In genomic region chr1:167284258-167284836, GRCm38 (mm10) we compare ENCODE assay signal across 8 mouse cellular contexts. TPM values are rescaled to one million over a fixed set of nuclear protein-coding genes. Genes with fewer than 3 reads are reported as not detected.
A peak's percentile ranks its signal among the peaks of the same experiment; 100 is the strongest.
DNase-seq lines count a peak whose midpoint lies in the region; ATAC-seq and TF ChIP-seq lines count a peak whose summit lies in the region.

No protein-coding gene starts in this region.

- TF ChIP-seq CTCF in forebrain, postnatal 0 days (IDR thresholded peaks at IDR 0.05; ENCODE audit: low read depth) = no peak

- H3K27ac ChIP-seq in forebrain, postnatal 0 days (ENCODE audit: low read depth, low read length) = peak overlapping the region; percentile 96
- peak overlapping the region; percentile 92 for H3K27ac ChIP-seq in liver, embryonic 11.5 days (ENCODE audit: low read depth, low read length)
- peak overlapping the region; percentile 96 for H3K27ac ChIP-seq in stomach, embryonic 14.5 days (ENCODE audit: low read length)

- 2% methylated on average over 51 of the region's 73 CpGs for WGBS in forebrain, postnatal 0 days
- WGBS in liver, embryonic 11.5 days = under 1% methylated on average over 73 of the region's 73 CpGs
- under 1% methylated on average over 73 of the region's 73 CpGs for WGBS in stomach, embryonic 14.5 days

- no peaks in the 10 kb centered on the region for H3K36me3 ChIP-seq in forebrain, postnatal 0 days (ENCODE audit: insufficient read depth)
- no peaks in the 10 kb centered on the region for H3K36me3 ChIP-seq in liver, embryonic 11.5 days (ENCODE audit: control insufficient read depth, insufficient read depth, low read length)
- H3K36me3 ChIP-seq in myocyte (ENCODE audit: control insufficient read depth, insufficient read depth) = no peaks in the 10 kb centered on the region
- H3K36me3 ChIP-seq in stomach, embryonic 14.5 days (ENCODE audit: control insufficient read depth, insufficient read depth, low read length) = no peaks in the 10 kb centered on the region

- H3K27me3 ChIP-seq in forebrain, postnatal 0 days (ENCODE audit: insufficient read depth, low read length) = no peaks in the 10 kb centered on the region
- no peaks in the 10 kb centered on the region for H3K27me3 ChIP-seq in liver, embryonic 11.5 days (replicated peaks; ENCODE audit: control insufficient read depth, insufficient read depth, low read length)
- no peaks in the 10 kb centered on the region for H3K27me3 ChIP-seq in myocyte (ENCODE audit: control insufficient read depth, insufficient read depth, insufficient read length)
- no peaks in the 10 kb centered on the region for H3K27me3 ChIP-seq in stomach, embryonic 14.5 days (ENCODE audit: control insufficient read depth, insufficient read depth, low read length)

- H3K4me3 ChIP-seq in forebrain, postnatal 0 days (ENCODE audit: low read depth, low read length) = peak overlapping the region; percentile 85
- peak overlapping the region; percentile 93 for H3K4me3 ChIP-seq in liver, embryonic 11.5 days (ENCODE audit: low read depth, low read length)
- H3K4me3 ChIP-seq in myocyte = peak overlapping the region; percentile 70
- peak overlapping the region; percentile 93 for H3K4me3 ChIP-seq in stomach, embryonic 14.5 days (ENCODE audit: low read depth, low read length)

- no peak for TF ChIP-seq POLR2A in myocyte (IDR thresholded peaks at IDR 0.05; ENCODE audit: insufficient read length, low read depth)

- H3K9me3 ChIP-seq in forebrain, postnatal 0 days (ENCODE audit: low read length) = no peaks in the 10 kb centered on the region
- no peaks in the 10 kb centered on the region for H3K9me3 ChIP-seq in liver, embryonic 11.5 days (ENCODE audit: control insufficient read depth, low read length)
- no peaks in the 10 kb centered on the region for H3K9me3 ChIP-seq in stomach, embryonic 14.5 days (ENCODE audit: control insufficient read depth, low read depth, low read length)

- ATAC-seq in forebrain, postnatal 0 days = peak; percentile 76
- ATAC-seq in liver, embryonic 11.5 days (replicated peaks; ENCODE audit: low FRiP score) = peak; percentile 43
- peak; percentile 11 for ATAC-seq in stomach, embryonic 14.5 days (ENCODE audit: insufficient number of reproducible peaks, insufficient read depth, low FRiP score, low read depth)

- peak; percentile 56 for DNase-seq in kidney, adult 18-20 months
- DNase-seq in kidney, adult 9 months = no peak
- peak; percentile 79 for DNase-seq in cerebellum, adult 11-12 months
- peak; percentile 85 for DNase-seq in forebrain, postnatal 0 days
- peak; percentile 79 for DNase-seq in induced T-regulatory cell, adult 2 months (ENCODE audit: low read depth)
- DNase-seq in liver, embryonic 11.5 days (ENCODE audit: low spot score) = peak; percentile 87

- H3K9ac ChIP-seq in forebrain, postnatal 0 days = peak overlapping the region; percentile 92
- peak overlapping the region; percentile 96 for H3K9ac ChIP-seq in liver, embryonic 11.5 days (ENCODE audit: low read depth, low read length)
- H3K9ac ChIP-seq in stomach, embryonic 14.5 days (replicated peaks; ENCODE audit: low read depth, low read length) = peak overlapping the region; percentile 84

- peaks cover 43% of the 10 kb centered on the region for H3K79me2 ChIP-seq in myocyte (ENCODE audit: control insufficient read depth, insufficient read depth)

- peaks cover 4% of the 10 kb centered on the region; the same call in 1 of the 2 replicates for H3K4me1 ChIP-seq in forebrain, postnatal 0 days (ENCODE audit: insufficient read depth)
- peaks cover 40% of the 10 kb centered on the region for H3K4me1 ChIP-seq in liver, embryonic 11.5 days (replicated peaks; ENCODE audit: control insufficient read depth, insufficient read depth, low read length)
- peaks cover 9% of the 10 kb centered on the region for H3K4me1 ChIP-seq in stomach, embryonic 14.5 days (ENCODE audit: control insufficient read depth, insufficient read depth, low read length)

- H3ac ChIP-seq in myocyte (ENCODE audit: control insufficient read depth, insufficient read length) = peak overlapping the region; percentile 54

- peak overlapping the region; percentile 76 for H3K4me2 ChIP-seq in forebrain, postnatal 0 days (ENCODE audit: low read depth)
- H3K4me2 ChIP-seq in liver, embryonic 11.5 days = peak overlapping the region; percentile 74
- peak overlapping the region; percentile 84 for H3K4me2 ChIP-seq in myocyte (ENCODE audit: low read depth)
- H3K4me2 ChIP-seq in stomach, embryonic 14.5 days (replicated peaks; ENCODE audit: low read depth, low read length) = peak overlapping the region; percentile 76

TF ChIP-seq in myocyte, 11 proteins besides CTCF, POLR2A, EP300 and RAD21:
- TF ChIP-seq REST (IDR thresholded peaks at IDR 0.05; ENCODE audit: insufficient read depth, insufficient read length) (no peak), POLR2AphosphoS2 (IDR thresholded peaks at IDR 0.05; ENCODE audit: insufficient read length, low read depth) (no peak), CEBPB (IDR thresholded peaks at IDR 0.05; ENCODE audit: insufficient read depth, poor library complexity, severe bottlenecking) (no peak), E2F4 (IDR thresholded peaks at IDR 0.05; ENCODE audit: insufficient read depth) (no peak), SRF (IDR thresholded peaks at IDR 0.05; ENCODE audit: control insufficient read depth, insufficient read length, low read depth) (no peak), USF1 (IDR thresholded peaks at IDR 0.05; ENCODE audit: low read depth) (no peak), TCF3 (IDR thresholded peaks at IDR 0.05; ENCODE audit: insufficient read length, low read depth) (no peak), MAX (IDR thresholded peaks at IDR 0.05; ENCODE audit: low read depth) (no peak), TCF12 (IDR thresholded peaks at IDR 0.05; ENCODE audit: insufficient read depth, poor library complexity, severe bottlenecking) (no peak), MYOD1 (IDR thresholded peaks at IDR 0.05; ENCODE audit: control insufficient read depth in 1 of 3, insufficient read length in 2 of 3, low read depth in 2 of 3) (no peak), MYOG (IDR thresholded peaks at IDR 0.05; ENCODE audit: control insufficient read depth in 1 of 3, insufficient read depth in 1 of 3, insufficient read length in 2 of 3, low read depth in 2 of 3) (no peak)

RNA-seq across cellular contexts. Expression of gene Uck2, which starts 0.8 kb away (rescaled TPM):
- 80.7 and 82.2 TPM in 2 replicates for total RNA-seq in forebrain, postnatal 0 days (2014; rRNA removed)
- 48.2 and 59.3 TPM in 2 replicates for polyA plus RNA-seq in forebrain, postnatal 0 days (2015; fragmentation: Nextera tagmentation; extraction: Ambion mirVana)
- polyA plus RNA-seq in liver, embryonic 11.5 days (2014; fragmentation: Nextera tagmentation; extraction: Ambion mirVana) = 144 and 156 TPM in 2 replicates
- polyA plus RNA-seq in myocyte (2012; fragmentation: generic; extraction: Trizol) = 66.7 TPM
- polyA plus RNA-seq in stomach, embryonic 14.5 days (2014; fragmentation: Nextera tagmentation; extraction: Ambion mirVana) = 86.3 and 90.8 TPM in 2 replicates

RNA-seq across cellular contexts. Expression of gene Tmco1, which starts 23.8 kb away (rescaled TPM):
- total RNA-seq in forebrain, postnatal 0 days (2014; rRNA removed) = 55.2 and 60.4 TPM in 2 replicates
- 70.0 and 76.7 TPM in 2 replicates for polyA plus RNA-seq in forebrain, postnatal 0 days (2015; fragmentation: Nextera tagmentation; extraction: Ambion mirVana)
- polyA plus RNA-seq in liver, embryonic 11.5 days (2014; fragmentation: Nextera tagmentation; extraction: Ambion mirVana) = 104 and 116 TPM in 2 replicates
- polyA plus RNA-seq in myocyte (2012; fragmentation: generic; extraction: Trizol) = 57.2 TPM
- polyA plus RNA-seq in stomach, embryonic 14.5 days (2014; fragmentation: Nextera tagmentation; extraction: Ambion mirVana) = 87.1 and 90.2 TPM in 2 replicates

Comparison
In these comparisons a context has a peak if more than half of its experiments do, and no peak if none do; other contexts are left out.
1. ATAC-seq: peak in every context shown above with its lines; median percentile 76 in forebrain, postnatal 0 days; 43 in liver, embryonic 11.5 days; 11 in stomach, embryonic 14.5 days.